Mouse (Mus musculus) WW6 (cell line): ENCODE data around the gene Ermard.
"Not testable (repeated sequence)": the region's sequence is repeated elsewhere in the genome, so short reads cannot be mapped to it uniquely, and the experiment has no call there.

ENCODE experiments used
- DNase-seq: peaks from one replicate; pipeline ENCODE4 v3.0.0-alpha.2; 2013; ENCODE audit warnings: low read depth, low spot score

The Ermard gene

GRCm38 (mm10) chr17:15041175-15041729 lies at the start of gene Ermard, which contains the start of the genes Tcte3 and Gm3448:
Gene Ermard (plus strand): TSS chr17:15041208.
Gene Tcte3 (minus strand): TSS chr17:15041488.
Gene Gm3448 (minus strand): TSS chr17:15041537.
- not testable (repeated sequence) for DNase-seq

- not testable (repeated sequence) for DNase-seq
Observed at GRCm38 (mm10) chr17:14992522-14993138, 48.4 kb upstream of the Ermard start.

DNA sequence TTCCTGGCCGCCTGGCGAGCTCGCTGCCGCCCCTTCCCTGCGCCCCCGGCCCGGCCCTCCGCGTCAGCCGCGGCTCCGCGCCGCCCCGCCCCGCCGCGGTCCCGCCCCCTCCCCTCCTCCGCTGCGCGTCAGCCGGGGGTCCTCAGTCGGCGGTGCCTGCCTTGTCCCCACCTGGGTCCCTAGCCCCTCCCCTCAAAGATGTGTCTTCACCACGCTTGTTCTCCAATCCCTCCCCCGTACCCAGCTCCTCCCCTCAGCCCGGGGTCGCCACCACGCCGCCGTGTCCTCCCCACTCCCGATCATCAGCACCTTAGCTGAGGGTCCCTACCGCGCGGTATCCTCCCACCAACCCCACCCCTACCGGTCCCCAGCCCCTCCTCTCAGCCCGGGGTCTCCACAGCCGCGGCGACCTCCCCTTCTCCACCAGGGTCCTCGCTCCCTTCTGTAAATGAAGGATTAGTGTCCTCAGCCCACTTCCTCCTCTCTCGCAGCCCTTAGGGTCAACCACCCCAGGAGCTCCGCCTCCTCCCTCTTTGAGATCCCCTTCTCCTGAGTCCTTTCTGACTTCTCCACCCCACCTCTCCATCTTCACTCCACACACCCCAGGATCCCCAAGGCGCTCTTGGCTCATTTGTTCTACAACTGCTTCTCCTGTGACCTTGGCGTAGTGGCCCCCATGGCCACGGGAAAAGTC lies 47.7 kb upstream of the Ermard start:
- DNase-seq: not testable (repeated sequence)

DNA sequence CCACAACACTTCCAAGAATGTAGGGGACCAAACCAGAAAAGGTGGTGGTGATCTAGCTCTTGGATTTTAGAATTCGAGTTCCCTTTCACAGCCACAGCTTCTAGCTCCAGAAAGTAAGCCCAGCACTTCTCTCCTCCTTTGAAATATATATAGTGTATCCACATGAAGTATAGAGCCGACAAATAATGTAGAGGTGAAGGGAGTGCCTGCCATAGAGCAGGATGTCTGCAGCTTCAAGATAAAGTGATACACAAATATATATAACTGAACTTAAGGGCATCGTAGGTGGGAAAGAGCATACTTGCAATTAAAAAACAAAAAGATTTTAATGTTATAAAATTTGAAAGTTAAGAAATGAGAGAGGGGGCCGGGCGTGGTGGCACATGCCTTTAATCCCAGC lies 46.9 kb upstream of the Ermard start:
- not testable (repeated sequence) for DNase-seq

- not testable (repeated sequence) for DNase-seq
Observed at GRCm38 (mm10) chr17:15000047-15000446, 41.0 kb upstream of the Ermard start.

GRCm38 (mm10) chr17:15009088-15009487 lies 31.9 kb upstream of the Ermard start:
- DNase-seq: not testable (repeated sequence)

- not testable (repeated sequence) for DNase-seq
Observed at GRCm38 (mm10) chr17:15009706-15010413, 31.1 kb upstream of the Ermard start, which contains the start of gene Gm3435. Gene Gm3435 (plus strand): TSS chr17:15010176.

DNA sequence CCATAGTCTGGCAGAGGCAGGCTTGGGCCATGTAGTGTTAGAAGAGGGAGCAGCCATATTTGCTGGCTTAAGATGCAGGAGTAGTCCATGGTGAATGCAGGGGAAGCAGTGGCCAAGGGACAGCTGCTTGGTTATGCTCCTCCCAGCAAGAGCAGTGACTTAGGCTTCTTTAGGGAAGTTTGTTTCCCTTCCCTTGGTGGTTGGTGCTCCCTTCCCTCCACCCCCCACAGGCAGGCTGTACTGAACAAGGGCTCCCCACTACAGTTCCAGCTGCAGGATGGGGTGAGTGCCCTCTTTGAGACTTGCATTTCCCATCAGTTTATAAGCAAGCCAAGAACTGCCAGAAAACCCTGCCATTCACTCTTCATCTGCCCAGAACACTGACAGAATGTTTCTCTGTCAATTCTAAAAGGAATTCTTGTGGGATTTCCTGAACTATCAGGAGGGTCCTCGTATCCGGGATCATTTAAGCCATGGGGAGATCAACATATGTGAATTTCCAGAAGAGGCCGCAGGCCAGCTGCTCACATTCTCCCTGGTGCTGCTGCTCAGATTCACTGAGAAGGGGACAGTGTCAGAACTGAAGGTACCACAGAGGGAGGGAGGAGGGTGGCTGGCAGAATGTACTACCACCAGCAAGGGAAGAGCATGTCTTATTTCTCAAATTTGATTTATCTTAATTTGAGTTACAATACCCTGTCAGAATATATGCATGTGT lies 19.3 kb upstream of the Ermard start:
- DNase-seq: not testable (repeated sequence)

- not testable (repeated sequence) for DNase-seq
Observed at GRCm38 (mm10) chr17:15023878-15024492, 17.0 kb upstream of the Ermard start.

DNA sequence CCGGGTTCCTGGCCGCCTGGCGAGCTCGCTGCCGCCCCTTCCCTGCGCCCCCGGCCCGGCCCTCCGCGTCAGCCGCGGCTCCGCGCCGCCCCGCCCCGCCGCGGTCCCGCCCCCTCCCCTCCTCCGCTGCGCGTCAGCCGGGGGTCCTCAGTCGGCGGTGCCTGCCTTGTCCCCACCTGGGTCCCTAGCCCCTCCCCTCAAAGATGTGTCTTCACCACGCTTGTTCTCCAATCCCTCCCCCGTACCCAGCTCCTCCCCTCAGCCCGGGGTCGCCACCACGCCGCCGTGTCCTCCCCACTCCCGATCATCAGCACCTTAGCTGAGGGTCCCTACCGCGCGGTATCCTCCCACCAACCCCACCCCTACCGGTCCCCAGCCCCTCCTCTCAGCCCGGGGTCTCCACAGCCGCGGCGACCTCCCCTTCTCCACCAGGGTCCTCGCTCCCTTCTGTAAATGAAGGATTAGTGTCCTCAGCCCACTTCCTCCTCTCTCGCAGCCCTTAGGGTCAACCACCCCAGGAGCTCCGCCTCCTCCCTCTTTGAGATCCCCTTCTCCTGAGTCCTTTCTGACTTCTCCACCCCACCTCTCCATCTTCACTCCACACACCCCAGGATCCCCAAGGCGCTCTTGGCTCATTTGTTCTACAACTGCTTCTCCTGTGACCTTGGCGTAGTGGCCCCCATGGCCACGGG lies 16.4 kb upstream of the Ermard start:
- DNase-seq: not testable (repeated sequence)

- not testable (repeated sequence) for DNase-seq
Observed at GRCm38 (mm10) chr17:15025513-15025912, 15.5 kb upstream of the Ermard start.

GRCm38 (mm10) chr17:15031414-15031813 lies 9.6 kb upstream of the Ermard start:
- DNase-seq: not testable (repeated sequence)

- not testable (repeated sequence) for DNase-seq
Observed at GRCm38 (mm10) chr17:15040455-15040854, 553 bp upstream of the Ermard start.

GRCm38 (mm10) chr17:15050338-15050737 lies 9.3 kb downstream of the Ermard start:
- not testable (repeated sequence) for DNase-seq

DNA sequence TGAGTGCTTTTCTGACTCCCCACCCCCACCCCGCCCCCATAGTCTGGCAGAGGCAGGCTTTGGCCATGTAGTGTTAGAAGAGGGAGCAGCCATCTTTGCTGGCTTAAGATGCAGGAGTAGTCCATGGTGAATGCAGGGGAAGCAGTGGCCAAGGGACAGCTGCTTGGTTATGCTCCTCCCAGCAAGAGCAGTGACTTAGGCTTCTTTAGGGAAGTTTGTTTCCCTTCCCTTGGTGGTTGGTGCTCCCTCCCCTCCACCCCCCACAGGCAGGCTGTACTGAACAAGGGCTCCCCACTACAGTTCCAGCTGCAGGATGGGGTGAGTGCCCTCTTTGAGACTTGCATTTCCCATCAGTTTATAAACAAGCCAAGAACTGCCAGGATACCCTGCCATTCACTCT lies 11.8 kb downstream of the Ermard start:
- DNase-seq: not testable (repeated sequence)

DNA sequence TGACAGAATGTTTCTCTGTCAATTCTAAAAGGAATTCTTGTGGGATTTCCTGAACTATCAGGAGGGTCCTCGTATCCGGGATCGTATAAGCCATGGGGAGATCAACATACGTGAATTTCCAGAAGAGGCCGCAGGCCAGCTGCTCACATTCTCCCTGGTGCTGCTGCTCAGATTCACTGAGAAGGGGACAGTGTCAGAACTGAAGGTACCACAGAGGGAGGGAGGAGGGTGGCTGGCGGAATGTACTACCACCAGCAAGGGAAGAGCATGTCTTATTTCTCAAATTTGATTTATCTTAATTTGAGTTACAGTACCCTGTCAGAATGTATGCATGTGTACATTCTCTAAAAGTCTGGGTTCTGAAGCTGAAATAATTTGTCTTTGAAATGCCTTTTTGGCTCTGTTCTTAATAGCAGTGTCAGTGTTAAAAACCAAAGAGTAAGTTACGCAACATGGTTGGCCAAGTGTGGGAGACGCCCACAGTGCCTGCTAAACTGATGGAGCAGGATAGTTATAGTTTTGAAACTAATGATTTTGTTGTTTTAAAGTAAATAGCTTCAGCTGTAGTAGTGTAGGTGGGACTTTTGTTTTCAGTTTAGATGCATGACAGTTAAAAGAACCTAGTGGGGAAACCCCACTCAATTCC lies 12.3 kb downstream of the Ermard start:
- DNase-seq: not testable (repeated sequence)

GRCm38 (mm10) chr17:15053829-15054200 lies 12.8 kb downstream of the Ermard start:
- DNase-seq: not testable (repeated sequence)

- no peak for DNase-seq
Observed at GRCm38 (mm10) chr17:15055925-15056324, 14.9 kb downstream of the Ermard start.

DNA sequence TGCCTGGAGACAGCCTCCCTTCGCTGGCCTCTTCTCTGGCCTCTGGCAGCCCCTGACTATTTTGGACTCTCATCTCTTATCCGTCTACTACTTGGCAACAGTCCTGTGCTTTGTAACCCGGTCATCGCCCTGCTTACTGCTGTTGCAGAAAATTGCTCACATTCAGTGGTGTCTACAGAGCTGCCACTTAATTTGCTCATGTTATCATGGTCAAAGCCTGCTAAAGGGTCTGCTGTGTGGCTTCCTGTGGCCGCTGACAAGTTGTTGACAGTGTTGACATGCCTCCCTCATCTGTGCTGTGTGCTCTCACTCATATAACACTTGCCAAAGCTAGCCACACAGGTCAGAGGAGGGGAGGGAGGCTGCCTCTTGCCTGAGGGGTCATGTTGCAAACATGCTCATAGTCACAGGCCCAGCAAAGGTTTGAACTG lies 17.2 kb downstream of the Ermard start:
- DNase-seq: no peak

- DNase-seq: no peak
Observed at GRCm38 (mm10) chr17:15059646-15060045, 18.6 kb downstream of the Ermard start.
